8 mouse cellular contexts compared by ENCODE assay signal in genomic region chr8:84872309-84872965, GRCm38 (mm10). TPM values are rescaled to one million over a fixed set of nuclear protein-coding genes. Genes with fewer than 3 reads are reported as not detected.
DNase-seq lines count a peak whose midpoint lies in the region; ATAC-seq and TF ChIP-seq lines count a peak whose summit lies in the region.

No protein-coding gene starts in this region.

- peak overlapping the region; percentile 47 for H3K4me3 ChIP-seq in forebrain, embryonic 15.5 days
- peak overlapping the region; percentile 34 to 69 for H3K4me3 ChIP-seq in liver, embryonic 14.5 days (ENCODE audit: insufficient read depth in 1 of 2, low read depth in 2 of 2, low read length in 2 of 2)
- no peak overlapping the region for H3K4me3 ChIP-seq in myocyte

- no peak overlapping the region for H3K27ac ChIP-seq in forebrain, embryonic 15.5 days (replicated peaks)
- peak overlapping the region; percentile 81 for H3K27ac ChIP-seq in liver, embryonic 14.5 days

- peak overlapping the region; percentile 56 for H3K9ac ChIP-seq in forebrain, embryonic 15.5 days (replicated peaks)
- H3K9ac ChIP-seq in liver, embryonic 14.5 days (replicated peaks): peak overlapping the region; percentile 78

- TF ChIP-seq EP300 in liver, embryonic 14.5 days (IDR thresholded peaks at IDR 0.05; ENCODE audit: low read depth): no peak

- no peaks in the 10 kb centered on the region for H3K9me3 ChIP-seq in forebrain, embryonic 15.5 days
- no peaks in the 10 kb centered on the region for H3K9me3 ChIP-seq in liver, embryonic 14.5 days (ENCODE audit: control insufficient read depth, low read length)

- H3K36me3 ChIP-seq in forebrain, embryonic 15.5 days: peaks cover 23% of the 10 kb centered on the region
- H3K36me3 ChIP-seq in liver, embryonic 14.5 days (replicated peaks; ENCODE audit: control insufficient read depth, insufficient read depth, low read depth): peaks cover 18% of the 10 kb centered on the region
- no peaks in the 10 kb centered on the region for H3K36me3 ChIP-seq in myocyte (ENCODE audit: control insufficient read depth, insufficient read depth)

- peak overlapping the region; percentile 92 for H3K4me2 ChIP-seq in forebrain, embryonic 15.5 days (replicated peaks)
- peak overlapping the region; percentile 100 for H3K4me2 ChIP-seq in liver, embryonic 14.5 days (ENCODE audit: low read depth)
- H3K4me2 ChIP-seq in myocyte (ENCODE audit: low read depth): no peak overlapping the region

- H3K79me2 ChIP-seq in myocyte (ENCODE audit: control insufficient read depth, insufficient read depth): no peaks in the 10 kb centered on the region

- TF ChIP-seq CTCF in liver, embryonic 14.5 days (IDR thresholded peaks at IDR 0.05; ENCODE audit: low read depth): no peak

- H3K4me1 ChIP-seq in forebrain, embryonic 15.5 days: peaks cover 21% of the 10 kb centered on the region
- peaks cover 19 to 25% of the 10 kb centered on the region in 2 experiments for H3K4me1 ChIP-seq in liver, embryonic 14.5 days (replicated peaks; ENCODE audit: control insufficient read depth in 2 of 2, insufficient read depth in 2 of 2, low read length in 1 of 2)

- peak; percentile 73 for ATAC-seq in forebrain, embryonic 15.5 days (replicated peaks)
- peak; percentile 63 for ATAC-seq in liver, embryonic 14.5 days (ENCODE audit: insufficient read depth)

- WGBS in forebrain, embryonic 15.5 days: 3% methylated on average over 54 of the region's 54 CpGs
- WGBS in liver, embryonic 14.5 days (ENCODE audit: insufficient replicate concordance): 3% methylated on average over 52 of the region's 54 CpGs

- DNase-seq in cerebellum, postnatal 10 days: peak; percentile 48
- DNase-seq in cerebellum, adult 11-12 months: no peak
- DNase-seq in adrenal gland, postnatal 14 days: peak; percentile 76
- DNase-seq in induced T-regulatory cell, adult 2 months (ENCODE audit: low read depth): peak; percentile 62
- no peak for DNase-seq in liver, embryonic 14.5 days (ENCODE audit: low read depth in 3 of 3, low spot score in 3 of 3)
- peak; percentile 60 for DNase-seq in thymus, postnatal 4 days

- H3K27me3 ChIP-seq in forebrain, embryonic 15.5 days: no peaks in the 10 kb centered on the region
- no peaks in the 10 kb centered on the region for H3K27me3 ChIP-seq in liver, embryonic 14.5 days (ENCODE audit: control insufficient read depth, insufficient read depth, low read length)
- no peaks in the 10 kb centered on the region for H3K27me3 ChIP-seq in myocyte (ENCODE audit: control insufficient read depth, insufficient read depth, insufficient read length)

- H3ac ChIP-seq in myocyte (ENCODE audit: control insufficient read depth, insufficient read length): no peak overlapping the region

- TF ChIP-seq POLR2A in myocyte (IDR thresholded peaks at IDR 0.05; ENCODE audit: insufficient read length, low read depth): no peak

TF ChIP-seq in myocyte, 11 proteins besides CTCF, POLR2A, EP300 and RAD21:
- TF ChIP-seq CEBPB (IDR thresholded peaks at IDR 0.05; ENCODE audit: insufficient read depth, poor library complexity, severe bottlenecking) (no peak), POLR2AphosphoS2 (IDR thresholded peaks at IDR 0.05; ENCODE audit: insufficient read length, low read depth) (peak; percentile 22), USF1 (IDR thresholded peaks at IDR 0.05; ENCODE audit: low read depth) (no peak), MYOD1 (IDR thresholded peaks at IDR 0.05; ENCODE audit: control insufficient read depth in 1 of 3, insufficient read length in 2 of 3, low read depth in 2 of 3) (peak in 2 of 3 experiments; percentile 44 to 69)
TF ChIP-seq in myocyte: peak in this region for 2.

RNA-seq across cellular contexts. Expression of gene Syce2, which starts 0.5 kb away (rescaled TPM):
- total RNA-seq in adrenal gland, postnatal 14 days (2021): 17.4 and 17.6 TPM in 2 replicates
- 55.0 and 64.4 TPM in 2 replicates for polyA plus RNA-seq in forebrain, embryonic 15.5 days (2015; fragmentation: Nextera tagmentation; extraction: Ambion mirVana)
- 16.7 and 26.4 TPM in 2 replicates for polyA plus RNA-seq in liver, embryonic 14.5 days (2012; rRNA removed)
- polyA plus RNA-seq in liver, embryonic 14.5 days (2014; fragmentation: Nextera tagmentation; extraction: Ambion mirVana): 78.2 and 80.2 TPM in 2 replicates
- polyA plus RNA-seq in myocyte (2012; fragmentation: generic; extraction: Trizol): 2.3 TPM

RNA-seq across cellular contexts. Expression of gene Farsa, which starts 15.6 kb away (rescaled TPM):
- total RNA-seq in adrenal gland, postnatal 14 days (2021): 55.2 and 63.4 TPM in 2 replicates
- 122 and 127 TPM in 2 replicates for polyA plus RNA-seq in forebrain, embryonic 15.5 days (2015; fragmentation: Nextera tagmentation; extraction: Ambion mirVana)
- polyA plus RNA-seq in liver, embryonic 14.5 days (2012; rRNA removed): 53.5 and 54.8 TPM in 2 replicates
- 45.8 and 48.7 TPM in 2 replicates for polyA plus RNA-seq in liver, embryonic 14.5 days (2014; fragmentation: Nextera tagmentation; extraction: Ambion mirVana)
- polyA plus RNA-seq in myocyte (2012; fragmentation: generic; extraction: Trizol): 73.3 TPM

RNA-seq across cellular contexts. Expression of gene Gcdh, which starts 21.3 kb away (rescaled TPM):
- total RNA-seq in adrenal gland, postnatal 14 days (2021): 55.4 and 84.8 TPM in 2 replicates
- polyA plus RNA-seq in forebrain, embryonic 15.5 days (2015; fragmentation: Nextera tagmentation; extraction: Ambion mirVana): 36.2 and 37.4 TPM in 2 replicates
- 27.1 and 31.4 TPM in 2 replicates for polyA plus RNA-seq in liver, embryonic 14.5 days (2012; rRNA removed)
- polyA plus RNA-seq in liver, embryonic 14.5 days (2014; fragmentation: Nextera tagmentation; extraction: Ambion mirVana): 38.9 and 42.7 TPM in 2 replicates
- 20.9 TPM for polyA plus RNA-seq in myocyte (2012; fragmentation: generic; extraction: Trizol)

RNA-seq across cellular contexts. Expression of gene Calr, which starts 25.7 kb away (rescaled TPM):
- 521 and 554 TPM in 2 replicates for total RNA-seq in adrenal gland, postnatal 14 days (2021)
- 559 and 575 TPM in 2 replicates for polyA plus RNA-seq in forebrain, embryonic 15.5 days (2015; fragmentation: Nextera tagmentation; extraction: Ambion mirVana)
- polyA plus RNA-seq in liver, embryonic 14.5 days (2012; rRNA removed): 144 and 262 TPM in 2 replicates
- polyA plus RNA-seq in liver, embryonic 14.5 days (2014; fragmentation: Nextera tagmentation; extraction: Ambion mirVana): 348 and 351 TPM in 2 replicates
- 385 TPM for polyA plus RNA-seq in myocyte (2012; fragmentation: generic; extraction: Trizol)

RNA-seq across cellular contexts. Expression of gene Klf1, which starts 29.3 kb away (rescaled TPM):
- total RNA-seq in adrenal gland, postnatal 14 days (2021): 0.56 and 5.1 TPM in 2 replicates
- 0.75 and 0.87 TPM in 2 replicates for polyA plus RNA-seq in forebrain, embryonic 15.5 days (2015; fragmentation: Nextera tagmentation; extraction: Ambion mirVana)
- polyA plus RNA-seq in liver, embryonic 14.5 days (2012; rRNA removed): 209 and 251 TPM in 2 replicates
- polyA plus RNA-seq in liver, embryonic 14.5 days (2014; fragmentation: Nextera tagmentation; extraction: Ambion mirVana): 522 and 566 TPM in 2 replicates
- 0.10 TPM for polyA plus RNA-seq in myocyte (2012; fragmentation: generic; extraction: Trizol)

Comparison
In these comparisons a context has a peak if more than half of its experiments do, and no peak if none do; other contexts are left out.
1. DNase-seq: peak in cerebellum, postnatal 10 days (2 of 2), adrenal gland, postnatal 14 days (single experiment), induced T-regulatory cell, adult 2 months (single experiment) and thymus, postnatal 4 days (single experiment); none in cerebellum, adult 11-12 months (single experiment) and liver, embryonic 14.5 days (0 of 3).